Mouse (Mus musculus): ENCODE results near the gene Fcgbp. TPM values are rescaled to one million over a fixed set of nuclear protein-coding genes. Genes with fewer than 3 reads are reported as not detected.
"Not testable (repeated sequence)": the region's sequence is repeated elsewhere in the genome, so short reads cannot be mapped to it uniquely, and the experiment has no call there.

The Fcgbp gene
- polyA plus RNA-seq, 1 experiment from 2014 or later: 0.15 TPM

- WGBS: 90% methylated on average over 11 of the region's 11 CpGs
- Histone ChIP-seq H3K4me2 (ENCODE audit: low read depth, low read length) (no peak overlapping the region), H3K4me1 (ENCODE audit: control insufficient read depth, insufficient read depth, low read length) (no peaks in the 10 kb centered on the region), H3K9me3 (replicated peaks; ENCODE audit: control insufficient read depth, low read length) (no peaks in the 10 kb centered on the region), H3K9ac (replicated peaks; ENCODE audit: low read length) (no peak overlapping the region), H3K27me3 (ENCODE audit: control insufficient read depth, insufficient read depth, low read length) (no peaks in the 10 kb centered on the region; the same call in 1 of the 2 replicates), H3K4me3 (ENCODE audit: low read depth, low read length) (no peak overlapping the region), H3K27ac (replicated peaks; ENCODE audit: low read depth, low read length) (no peak overlapping the region), H3K36me3 (replicated peaks; ENCODE audit: control insufficient read depth, insufficient read depth, low read depth, low read length) (no peaks in the 10 kb centered on the region)
- DNase-seq (ENCODE audit: low spot score): no peak
- ATAC-seq (replicated peaks; ENCODE audit: insufficient number of reproducible peaks, low FRiP score, low TSS enrichment, low read depth): no peak
These were observed 35.2 kb downstream of the Fcgbp start for GRCm38 (mm10) chr7:28106241-28106640.

- Histone ChIP-seq H3K4me1 (ENCODE audit: control insufficient read depth, insufficient read depth, low read length) (no peaks in the 10 kb centered on the region), H3K27ac (replicated peaks; ENCODE audit: low read depth, low read length) (no peak overlapping the region), H3K27me3 (ENCODE audit: control insufficient read depth, insufficient read depth, low read length) (no peaks in the 10 kb centered on the region), H3K4me3 (ENCODE audit: low read depth, low read length) (no peak overlapping the region), H3K9ac (replicated peaks; ENCODE audit: low read length) (no peak overlapping the region), H3K36me3 (replicated peaks; ENCODE audit: control insufficient read depth, insufficient read depth, low read depth, low read length) (no peaks in the 10 kb centered on the region), H3K4me2 (ENCODE audit: low read depth, low read length) (no peak overlapping the region), H3K9me3 (replicated peaks; ENCODE audit: control insufficient read depth, low read length) (no peaks in the 10 kb centered on the region)
- ATAC-seq (replicated peaks; ENCODE audit: insufficient number of reproducible peaks, low FRiP score, low TSS enrichment, low read depth) (no peak), DNase-seq (ENCODE audit: low spot score) (no peak)
- 76% methylated on average over 2 of the region's 2 CpGs for WGBS
These were observed 43.6 kb downstream of the Fcgbp start for GRCm38 (mm10) chr7:28114648-28115047.

- 88% methylated on average over 5 of the region's 5 CpGs for WGBS
- Histone ChIP-seq H3K9me3 (replicated peaks; ENCODE audit: control insufficient read depth, low read length) (no peaks in the 10 kb centered on the region), H3K36me3 (replicated peaks; ENCODE audit: control insufficient read depth, insufficient read depth, low read depth, low read length) (no peaks in the 10 kb centered on the region), H3K4me1 (ENCODE audit: control insufficient read depth, insufficient read depth, low read length) (no peaks in the 10 kb centered on the region), H3K9ac (replicated peaks; ENCODE audit: low read length) (no peak within 1 kb of the TSS), H3K27ac (replicated peaks; ENCODE audit: low read depth, low read length) (no peak within 1 kb of the TSS), H3K4me3 (ENCODE audit: low read depth, low read length) (no peak within 1 kb of the TSS), H3K4me2 (ENCODE audit: low read depth, low read length) (no peak within 1 kb of the TSS), H3K27me3 (ENCODE audit: control insufficient read depth, insufficient read depth, low read length) (no peaks in the 10 kb centered on the region)
- DNase-seq (ENCODE audit: low spot score) (no peak), ATAC-seq (replicated peaks; ENCODE audit: insufficient number of reproducible peaks, low FRiP score, low TSS enrichment, low read depth) (no peak)
These were observed 58.1 kb downstream of the Fcgbp start, which contains the start of gene 9530053A07Rik for GRCm38 (mm10) chr7:28129166-28129565. Gene 9530053A07Rik (plus strand): TSS chr7:28129466.

- DNase-seq (ENCODE audit: low spot score) (peak; percentile 59), ATAC-seq (replicated peaks; ENCODE audit: insufficient number of reproducible peaks, low FRiP score, low TSS enrichment, low read depth) (no peak)
- no peaks in the 10 kb centered on the region for H3K4me1 ChIP-seq (ENCODE audit: control insufficient read depth, insufficient read depth, low read length)
- 60% methylated on average over 5 of the region's 5 CpGs for WGBS
- no peaks in the 10 kb centered on the region for H3K36me3 ChIP-seq (replicated peaks; ENCODE audit: control insufficient read depth, insufficient read depth, low read depth, low read length)
- no peak overlapping the region for H3K4me2 ChIP-seq (ENCODE audit: low read depth, low read length)
- H3K9ac ChIP-seq (replicated peaks; ENCODE audit: low read length): no peak overlapping the region
- H3K27me3 ChIP-seq (ENCODE audit: control insufficient read depth, insufficient read depth, low read length): no peaks in the 10 kb centered on the region
- H3K9me3 ChIP-seq (replicated peaks; ENCODE audit: control insufficient read depth, low read length): no peaks in the 10 kb centered on the region
- H3K27ac ChIP-seq (replicated peaks; ENCODE audit: low read depth, low read length): no peak overlapping the region
- no peak overlapping the region for H3K4me3 ChIP-seq (ENCODE audit: low read depth, low read length)
These were observed 66.6 kb downstream of the Fcgbp start for GRCm38 (mm10) chr7:28137613-28138012.

- Histone ChIP-seq H3K27ac (replicated peaks; ENCODE audit: low read depth, low read length) (no peak overlapping the region), H3K9me3 (replicated peaks; ENCODE audit: control insufficient read depth, low read length) (no peaks in the 10 kb centered on the region)
These were observed 77.2 kb downstream of the Fcgbp start for GRCm38 (mm10) chr7:28148263-28148662.

GRCm38 (mm10) chr7:28149841-28150240 lies 78.8 kb downstream of the Fcgbp start:
- DNase-seq (ENCODE audit: low spot score) (no peak), ATAC-seq (replicated peaks; ENCODE audit: insufficient number of reproducible peaks, low FRiP score, low TSS enrichment, low read depth) (no peak)
- no peak overlapping the region for H3K4me2 ChIP-seq (ENCODE audit: low read depth, low read length)
- H3K4me1 ChIP-seq (ENCODE audit: control insufficient read depth, insufficient read depth, low read length): no peaks in the 10 kb centered on the region
- no peaks in the 10 kb centered on the region for H3K27me3 ChIP-seq (ENCODE audit: control insufficient read depth, insufficient read depth, low read length)
- H3K27ac ChIP-seq (replicated peaks; ENCODE audit: low read depth, low read length): no peak overlapping the region
- no peak overlapping the region for H3K9ac ChIP-seq (replicated peaks; ENCODE audit: low read length)
- WGBS: 90% methylated on average over 1 of the region's 1 CpGs
- H3K36me3 ChIP-seq (replicated peaks; ENCODE audit: control insufficient read depth, insufficient read depth, low read depth, low read length): no peaks in the 10 kb centered on the region
- no peak overlapping the region for H3K4me3 ChIP-seq (ENCODE audit: low read depth, low read length)
- H3K9me3 ChIP-seq (replicated peaks; ENCODE audit: control insufficient read depth, low read length): no peaks in the 10 kb centered on the region

More at GRCm38 (mm10) chr7:28148263-28148662, 77.2 kb downstream of the Fcgbp start:
- Histone ChIP-seq H3K27me3 (ENCODE audit: control insufficient read depth, insufficient read depth, low read length) (no peaks in the 10 kb centered on the region), H3K36me3 (replicated peaks; ENCODE audit: control insufficient read depth, insufficient read depth, low read depth, low read length) (no peaks in the 10 kb centered on the region), H3K9ac (replicated peaks; ENCODE audit: low read length) (no peak overlapping the region), H3K4me3 (ENCODE audit: low read depth, low read length) (no peak overlapping the region), H3K4me2 (ENCODE audit: low read depth, low read length) (no peak overlapping the region), H3K4me1 (ENCODE audit: control insufficient read depth, insufficient read depth, low read length) (no peaks in the 10 kb centered on the region)
- DNase-seq (ENCODE audit: low spot score) (peak; percentile 78), ATAC-seq (replicated peaks; ENCODE audit: insufficient number of reproducible peaks, low FRiP score, low TSS enrichment, low read depth) (peak; percentile 84; the same call in 1 of the 2 replicates)
- WGBS: 33% methylated on average over 3 of the region's 3 CpGs

GRCm38 (mm10) chr7:28151584-28152221 lies 80.7 kb downstream of the Fcgbp start:
- WGBS: 10% methylated on average over 13 of the region's 13 CpGs
- H3K4me1 ChIP-seq (ENCODE audit: control insufficient read depth, insufficient read depth, low read length): no peaks in the 10 kb centered on the region
- H3K36me3 ChIP-seq (replicated peaks; ENCODE audit: control insufficient read depth, insufficient read depth, low read depth, low read length): no peaks in the 10 kb centered on the region
- ATAC-seq (replicated peaks; ENCODE audit: insufficient number of reproducible peaks, low FRiP score, low TSS enrichment, low read depth) (no peak), DNase-seq (ENCODE audit: low spot score) (peak; percentile 65)
- H3K4me2 ChIP-seq (ENCODE audit: low read depth, low read length): peak overlapping the region; percentile 4; the same call in 1 of the 2 replicates
- H3K27ac ChIP-seq (replicated peaks; ENCODE audit: low read depth, low read length): no peak overlapping the region
- no peak overlapping the region for H3K4me3 ChIP-seq (ENCODE audit: low read depth, low read length)
- H3K27me3 ChIP-seq (ENCODE audit: control insufficient read depth, insufficient read depth, low read length): no peaks in the 10 kb centered on the region
- H3K9ac ChIP-seq (replicated peaks; ENCODE audit: low read length): peak overlapping the region; percentile 28; the same call in 1 of the 2 replicates
- H3K9me3 ChIP-seq (replicated peaks; ENCODE audit: control insufficient read depth, low read length): no peaks in the 10 kb centered on the region

- not testable (repeated sequence) for H3K36me3 ChIP-seq (replicated peaks; ENCODE audit: control insufficient read depth, insufficient read depth, low read depth, low read length); H3K27ac ChIP-seq (replicated peaks; ENCODE audit: low read depth, low read length); H3K9me3 ChIP-seq (replicated peaks; ENCODE audit: control insufficient read depth, low read length); H3K27me3 ChIP-seq (ENCODE audit: control insufficient read depth, insufficient read depth, low read length); H3K9ac ChIP-seq (replicated peaks; ENCODE audit: low read length); H3K4me1 ChIP-seq (ENCODE audit: control insufficient read depth, insufficient read depth, low read length); ATAC-seq (replicated peaks; ENCODE audit: insufficient number of reproducible peaks, low FRiP score, low TSS enrichment, low read depth); H3K4me3 ChIP-seq (ENCODE audit: low read depth, low read length); DNase-seq (ENCODE audit: low spot score); H3K4me2 ChIP-seq (ENCODE audit: low read depth, low read length)
- 46% methylated on average over 5 of the region's 5 CpGs for WGBS
These were observed 82.6 kb downstream of the Fcgbp start for GRCm38 (mm10) chr7:28153595-28153994.

All from embryonic facial prominence, embryonic 11.5 days (tissue).